Mouse (Mus musculus): Measurements from ENCODE around the gene Actl7a. TPM values are rescaled to one million over a fixed set of nuclear protein-coding genes. Genes with fewer than 3 reads are reported as not detected.

Gene Actl7a
- polyA plus RNA-seq (2014; fragmentation: Illumina TruSeq; extraction: RNeasy Lipid Tissue Mini Kit (QIAGEN cat#74804); ENCODE audit: low read depth, low replicate concordance) = 7.2 TPM

GRCm38 (mm10) chr4:56743363-56744195 is at the start of gene Actl7a:
Gene Actl7a (plus strand): TSS chr4:56743413.

GRCm38 (mm10) chr4:56740020-56740485 is 3.2 kb upstream of the Actl7a start, which contains the start of gene Gm26657:
Gene Gm26657 (plus strand): TSS chr4:56740070.

DNA sequence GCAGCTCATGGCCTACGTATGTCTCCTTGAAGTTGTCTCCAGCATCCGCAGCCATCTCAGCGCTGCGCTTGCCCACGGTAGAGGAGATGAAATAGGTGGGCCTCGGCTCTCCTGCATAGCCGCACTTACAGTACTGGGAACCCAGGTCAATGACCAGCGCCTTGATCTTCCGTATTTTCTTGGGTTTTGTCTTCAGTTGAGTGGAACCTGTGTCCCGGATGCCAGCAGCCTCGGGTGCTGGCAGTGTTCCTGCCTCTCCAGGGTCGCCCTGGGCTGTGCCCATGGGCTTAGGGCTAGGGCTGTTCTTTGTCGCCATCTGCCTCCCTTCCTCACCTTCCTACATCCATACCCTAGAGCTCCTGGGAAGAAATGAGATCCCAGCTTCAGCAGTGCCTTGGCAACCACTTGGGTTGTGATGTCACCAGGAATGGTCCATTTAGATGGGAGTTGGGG is 2.1 kb upstream of the Actl7a start, which contains the start of gene Actl7b:
Gene Actl7b, minus strand, starts transcription at position 403 of the 453 bp plus-strand sequence.

Other genes starting within 250 kb of the Actl7a start
- not detected for gene Gm26657, start 3.3 kb upstream of the Actl7a start, polyA plus RNA-seq (2014; fragmentation: Illumina TruSeq; extraction: RNeasy Lipid Tissue Mini Kit (QIAGEN cat#74804); ENCODE audit: low read depth, low replicate concordance)
- 8.8 TPM for gene Actl7b, start 2.0 kb upstream of the Actl7a start, polyA plus RNA-seq (2014; fragmentation: Illumina TruSeq; extraction: RNeasy Lipid Tissue Mini Kit (QIAGEN cat#74804); ENCODE audit: low read depth, low replicate concordance)
- gene Elp1, start 58.9 kb downstream of the Actl7a start, polyA plus RNA-seq (2014; fragmentation: Illumina TruSeq; extraction: RNeasy Lipid Tissue Mini Kit (QIAGEN cat#74804); ENCODE audit: low read depth, low replicate concordance) = 22.6 TPM
- gene Fam206a, start 58.9 kb downstream of the Actl7a start, polyA plus RNA-seq (2014; fragmentation: Illumina TruSeq; extraction: RNeasy Lipid Tissue Mini Kit (QIAGEN cat#74804); ENCODE audit: low read depth, low replicate concordance) = 9.6 TPM
- gene Ctnnal1, start 121.8 kb downstream of the Actl7a start, polyA plus RNA-seq (2014; fragmentation: Illumina TruSeq; extraction: RNeasy Lipid Tissue Mini Kit (QIAGEN cat#74804); ENCODE audit: low read depth, low replicate concordance) = 18.7 TPM
- 14.2 TPM for gene Tmem245, start 204.0 kb downstream of the Actl7a start, polyA plus RNA-seq (2014; fragmentation: Illumina TruSeq; extraction: RNeasy Lipid Tissue Mini Kit (QIAGEN cat#74804); ENCODE audit: low read depth, low replicate concordance)
- gene Frrs1l, start 247.0 kb downstream of the Actl7a start, polyA plus RNA-seq (2014; fragmentation: Illumina TruSeq; extraction: RNeasy Lipid Tissue Mini Kit (QIAGEN cat#74804); ENCODE audit: low read depth, low replicate concordance) = not detected